Mouse (Mus musculus): ENCODE measurements around the gene Theg. TPM values are rescaled to one million over a fixed set of nuclear protein-coding genes. Genes with fewer than 3 reads are reported as not detected.

The Theg gene
- polyA plus RNA-seq, 1 experiment from 2014 or later = not detected

DNA sequence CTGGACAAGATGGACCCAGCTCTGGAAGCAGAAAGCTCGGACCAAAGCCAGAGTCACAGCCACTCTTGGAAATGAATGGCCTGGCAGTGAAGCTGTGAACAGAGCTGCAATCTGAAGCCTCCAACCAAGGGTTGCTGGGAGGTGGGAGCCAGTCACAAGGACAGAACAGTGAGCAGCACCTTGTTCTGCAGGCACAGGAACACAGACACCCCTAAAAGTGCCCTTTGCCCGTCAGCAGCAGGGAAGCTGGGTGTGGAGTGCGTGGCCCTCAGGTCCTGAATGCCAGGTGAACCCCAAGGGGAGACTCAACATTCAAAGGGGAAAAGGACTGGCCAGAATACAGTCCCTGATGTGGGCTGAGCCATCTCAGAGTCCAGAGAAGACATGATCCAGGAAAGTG, 55.5 kb downstream of the Theg start:
- no peak for ATAC-seq (replicated peaks; ENCODE audit: insufficient number of reproducible peaks, low FRiP score, low TSS enrichment, low read depth)

DNA sequence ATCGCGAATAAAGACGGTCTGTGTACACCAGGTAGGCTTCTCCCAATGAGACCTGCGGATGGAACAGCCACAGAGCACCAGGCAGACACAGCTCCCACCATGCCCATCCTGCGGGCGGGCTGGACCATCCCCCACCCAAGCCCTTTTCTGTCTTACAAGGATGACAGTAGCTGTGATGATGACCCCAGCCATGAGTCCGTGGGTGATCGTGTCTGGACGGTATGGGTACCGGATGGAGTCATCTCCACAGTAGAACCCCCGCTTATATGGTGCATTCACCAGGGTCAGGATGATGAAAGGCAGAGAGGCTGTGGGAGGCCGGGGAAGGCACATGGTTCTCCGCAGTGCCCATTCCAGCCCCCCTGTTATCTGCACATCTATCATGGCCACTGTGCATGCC, 56.4 kb downstream of the Theg start:
- ATAC-seq (replicated peaks; ENCODE audit: insufficient number of reproducible peaks, low FRiP score, low TSS enrichment, low read depth) = no peak
- 94% methylated on average over 13 of the region's 13 CpGs for WGBS
- Histone ChIP-seq H3K27me3 (ENCODE audit: control insufficient read depth, insufficient read depth, low read length) (no peaks in the 10 kb centered on the region), H3K27ac (replicated peaks; ENCODE audit: low read depth, low read length) (no peak overlapping the region), H3K9me3 (replicated peaks; ENCODE audit: control insufficient read depth, low read length) (no peaks in the 10 kb centered on the region), H3K4me3 (ENCODE audit: low read depth, low read length) (no peak overlapping the region), H3K4me1 (ENCODE audit: control insufficient read depth, insufficient read depth, low read length) (no peaks in the 10 kb centered on the region), H3K4me2 (ENCODE audit: low read depth, low read length) (no peak overlapping the region), H3K9ac (replicated peaks; ENCODE audit: low read length) (no peak overlapping the region), H3K36me3 (replicated peaks; ENCODE audit: control insufficient read depth, insufficient read depth, low read depth, low read length) (no peaks in the 10 kb centered on the region)
- no peak for DNase-seq (ENCODE audit: low spot score)

More for the DNA sequence above, 55.5 kb downstream of the Theg start:
- DNase-seq (ENCODE audit: low spot score) = no peak
- no peak overlapping the region for H3K4me3 ChIP-seq (ENCODE audit: low read depth, low read length)
- 85% methylated on average over 3 of the region's 3 CpGs for WGBS
- H3K9me3 ChIP-seq (replicated peaks; ENCODE audit: control insufficient read depth, low read length) = no peaks in the 10 kb centered on the region
- H3K4me1 ChIP-seq (ENCODE audit: control insufficient read depth, insufficient read depth, low read length) = no peaks in the 10 kb centered on the region
- no peak overlapping the region for H3K4me2 ChIP-seq (ENCODE audit: low read depth, low read length)
- no peaks in the 10 kb centered on the region for H3K27me3 ChIP-seq (ENCODE audit: control insufficient read depth, insufficient read depth, low read length)
- H3K27ac ChIP-seq (replicated peaks; ENCODE audit: low read depth, low read length) = no peak overlapping the region
- no peaks in the 10 kb centered on the region for H3K36me3 ChIP-seq (replicated peaks; ENCODE audit: control insufficient read depth, insufficient read depth, low read depth, low read length)
- H3K9ac ChIP-seq (replicated peaks; ENCODE audit: low read length) = no peak overlapping the region

DNA sequence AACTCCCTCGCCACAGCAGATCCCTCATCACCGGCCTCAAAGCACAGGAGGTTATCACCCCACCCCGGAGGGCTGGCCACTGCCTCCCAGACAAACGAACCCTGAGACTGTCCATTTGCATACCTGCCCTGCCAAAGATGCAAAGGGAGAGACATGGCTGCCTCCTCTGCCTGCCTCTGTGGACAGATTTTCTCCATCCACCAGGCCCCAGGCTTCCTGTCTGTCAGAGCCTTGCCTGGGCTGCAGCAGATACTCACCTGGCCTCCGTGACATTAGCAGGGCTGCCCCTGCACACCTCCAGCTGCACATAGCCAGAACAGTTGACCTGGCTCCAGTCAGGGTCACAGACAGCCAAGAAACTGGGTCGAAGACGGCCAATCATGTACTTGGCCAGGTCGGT, 56.9 kb downstream of the Theg start:
- 70% methylated on average over 8 of the region's 8 CpGs for WGBS
- ATAC-seq (replicated peaks; ENCODE audit: insufficient number of reproducible peaks, low FRiP score, low TSS enrichment, low read depth) (no peak), DNase-seq (ENCODE audit: low spot score) (no peak)
- Histone ChIP-seq H3K9ac (replicated peaks; ENCODE audit: low read length) (no peak overlapping the region), H3K4me2 (ENCODE audit: low read depth, low read length) (no peak overlapping the region), H3K4me3 (ENCODE audit: low read depth, low read length) (no peak overlapping the region), H3K27ac (replicated peaks; ENCODE audit: low read depth, low read length) (no peak overlapping the region), H3K27me3 (ENCODE audit: control insufficient read depth, insufficient read depth, low read length) (no peaks in the 10 kb centered on the region), H3K36me3 (replicated peaks; ENCODE audit: control insufficient read depth, insufficient read depth, low read depth, low read length) (no peaks in the 10 kb centered on the region), H3K4me1 (ENCODE audit: control insufficient read depth, insufficient read depth, low read length) (no peaks in the 10 kb centered on the region), H3K9me3 (replicated peaks; ENCODE audit: control insufficient read depth, low read length) (no peaks in the 10 kb centered on the region)

DNA sequence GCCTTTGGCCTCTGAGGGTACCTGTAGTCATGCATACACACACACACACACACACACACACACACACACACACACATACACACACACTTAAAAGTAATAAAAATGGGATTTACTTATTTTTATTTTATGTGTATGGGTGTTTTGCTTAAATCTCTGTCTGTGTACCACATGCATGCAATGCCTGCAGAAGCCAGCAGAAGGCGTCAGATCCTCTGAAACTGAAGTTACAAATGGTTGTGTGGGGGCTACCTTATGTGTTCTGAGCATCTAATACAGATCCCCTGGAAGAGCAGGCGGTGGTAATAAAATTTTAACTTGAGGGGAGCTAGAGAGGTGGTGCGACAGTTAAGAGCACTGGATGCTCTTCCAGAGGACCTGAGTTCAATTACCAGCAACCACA, 59.0 kb downstream of the Theg start:
- Histone ChIP-seq H3K27me3 (ENCODE audit: control insufficient read depth, insufficient read depth, low read length) (no peaks in the 10 kb centered on the region), H3K27ac (replicated peaks; ENCODE audit: low read depth, low read length) (no peak overlapping the region), H3K4me1 (ENCODE audit: control insufficient read depth, insufficient read depth, low read length) (no peaks in the 10 kb centered on the region), H3K4me2 (ENCODE audit: low read depth, low read length) (no peak overlapping the region), H3K4me3 (ENCODE audit: low read depth, low read length) (no peak overlapping the region), H3K36me3 (replicated peaks; ENCODE audit: control insufficient read depth, insufficient read depth, low read depth, low read length) (no peaks in the 10 kb centered on the region), H3K9ac (replicated peaks; ENCODE audit: low read length) (no peak overlapping the region), H3K9me3 (replicated peaks; ENCODE audit: control insufficient read depth, low read length) (no peaks in the 10 kb centered on the region)
- DNase-seq (ENCODE audit: low spot score) (no peak), ATAC-seq (replicated peaks; ENCODE audit: insufficient number of reproducible peaks, low FRiP score, low TSS enrichment, low read depth) (no peak)
- 75% methylated on average over 3 of the region's 3 CpGs for WGBS

DNA sequence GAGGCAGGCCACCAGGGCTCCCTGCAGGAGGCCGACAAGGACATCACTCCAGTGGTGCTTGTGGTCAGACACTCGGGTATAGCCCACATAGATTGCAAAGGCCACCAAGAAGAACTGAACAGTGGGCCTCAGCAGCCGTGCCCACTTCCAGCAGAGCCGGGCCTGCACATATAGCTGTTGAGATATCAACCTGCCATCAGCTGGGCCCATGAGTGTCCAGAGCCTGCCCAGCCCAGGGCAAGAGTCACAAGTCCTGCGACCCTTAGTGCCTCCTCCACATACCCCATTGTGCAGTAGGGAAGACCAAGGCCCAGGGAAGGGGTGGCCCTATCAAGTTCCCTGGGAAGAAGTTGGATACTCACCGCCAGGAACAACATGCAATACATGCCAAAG, 59.7 kb downstream of the Theg start:
- DNase-seq (ENCODE audit: low spot score) = no peak
- no peaks in the 10 kb centered on the region for H3K36me3 ChIP-seq (replicated peaks; ENCODE audit: control insufficient read depth, insufficient read depth, low read depth, low read length)
- no peaks in the 10 kb centered on the region for H3K9me3 ChIP-seq (replicated peaks; ENCODE audit: control insufficient read depth, low read length)
- H3K27ac ChIP-seq (replicated peaks; ENCODE audit: low read depth, low read length) = no peak overlapping the region
- no peak overlapping the region for H3K4me3 ChIP-seq (ENCODE audit: low read depth, low read length)
- no peaks in the 10 kb centered on the region for H3K27me3 ChIP-seq (ENCODE audit: control insufficient read depth, insufficient read depth, low read length)
- no peak overlapping the region for H3K9ac ChIP-seq (replicated peaks; ENCODE audit: low read length)
- H3K4me1 ChIP-seq (ENCODE audit: control insufficient read depth, insufficient read depth, low read length) = no peaks in the 10 kb centered on the region
- H3K4me2 ChIP-seq (ENCODE audit: low read depth, low read length) = no peak overlapping the region
- 83% methylated on average over 6 of the region's 6 CpGs for WGBS
- ATAC-seq (replicated peaks; ENCODE audit: insufficient number of reproducible peaks, low FRiP score, low TSS enrichment, low read depth) = no peak

DNA sequence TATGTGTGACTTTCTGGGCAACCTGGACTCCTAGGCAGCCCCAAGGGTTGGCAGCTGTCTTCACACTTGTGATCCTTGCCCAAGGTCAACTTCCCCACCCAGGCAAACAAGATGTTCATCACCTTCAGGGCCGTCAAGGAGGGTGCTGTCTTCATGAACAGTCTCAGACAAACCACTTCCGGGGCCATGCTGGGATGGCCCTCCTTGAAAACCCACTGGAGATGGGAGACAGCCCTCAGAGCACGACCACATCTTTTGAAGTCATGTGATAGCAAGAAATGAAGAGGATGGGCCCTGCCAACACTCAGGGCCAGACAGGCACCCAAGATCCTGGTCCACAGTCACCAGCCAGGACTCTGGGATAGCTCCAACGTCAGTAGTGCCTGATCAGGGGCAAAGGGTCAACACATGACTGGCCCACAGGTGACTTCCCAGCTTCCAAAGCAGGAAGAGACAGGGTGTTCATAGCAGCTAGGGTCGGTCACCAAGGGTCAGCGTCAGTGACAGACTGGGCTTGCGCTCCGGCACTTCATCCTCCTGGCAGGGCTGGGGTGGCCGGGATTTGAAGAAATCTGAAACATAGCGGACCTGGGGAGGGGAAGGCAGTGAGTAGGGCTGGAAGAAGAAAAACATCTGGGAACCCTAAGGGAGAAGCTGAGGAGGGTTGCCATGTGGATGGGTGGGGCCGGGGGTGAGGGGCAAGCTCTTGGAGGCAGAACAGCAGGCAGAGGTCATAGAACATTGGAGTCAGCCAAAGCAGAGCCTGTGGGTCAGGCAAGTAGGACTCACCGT, 60.3 kb downstream of the Theg start:
- Histone ChIP-seq H3K9me3 (replicated peaks; ENCODE audit: control insufficient read depth, low read length) (no peaks in the 10 kb centered on the region), H3K36me3 (replicated peaks; ENCODE audit: control insufficient read depth, insufficient read depth, low read depth, low read length) (no peaks in the 10 kb centered on the region), H3K4me3 (ENCODE audit: low read depth, low read length) (no peak overlapping the region), H3K9ac (replicated peaks; ENCODE audit: low read length) (no peak overlapping the region), H3K27ac (replicated peaks; ENCODE audit: low read depth, low read length) (no peak overlapping the region), H3K4me1 (ENCODE audit: control insufficient read depth, insufficient read depth, low read length) (no peaks in the 10 kb centered on the region), H3K4me2 (ENCODE audit: low read depth, low read length) (no peak overlapping the region), H3K27me3 (ENCODE audit: control insufficient read depth, insufficient read depth, low read length) (no peaks in the 10 kb centered on the region)
- DNase-seq (ENCODE audit: low spot score) = no peak
- 83% methylated on average over 12 of the region's 12 CpGs for WGBS
- ATAC-seq (replicated peaks; ENCODE audit: insufficient number of reproducible peaks, low FRiP score, low TSS enrichment, low read depth) = 0 out of 2 replicates have a peak, but pooled peaks have one; percentile 11

Small RNAs within 50 kb of the gene (microRNA-seq; reads per million reads assigned to microRNA genes)
- gene Mir6909 (ENCODE audit: borderline number of aligned reads) = not detected

Other genes starting within 250 kb of the Theg start
- gene Vmn2r82, start 230.8 kb downstream of the Theg start, polyA plus RNA-seq (2014; fragmentation: Nextera tagmentation; extraction: Ambion mirVana) = not detected in 2 replicates
- not detected in 2 replicates for gene Vmn2r83, start 118.6 kb downstream of the Theg start, polyA plus RNA-seq (2014; fragmentation: Nextera tagmentation; extraction: Ambion mirVana)
- gene Plpp2, start 53.5 kb downstream of the Theg start, polyA plus RNA-seq (2014; fragmentation: Nextera tagmentation; extraction: Ambion mirVana) = 13.3 and 17.9 TPM in 2 replicates
- 39.4 and 41.7 TPM in 2 replicates for gene Mier2, start 32.1 kb downstream of the Theg start, polyA plus RNA-seq (2014; fragmentation: Nextera tagmentation; extraction: Ambion mirVana)
- 0.04 TPM in 2 replicates for gene C2cd4c, start 26.7 kb upstream of the Theg start, polyA plus RNA-seq (2014; fragmentation: Nextera tagmentation; extraction: Ambion mirVana)
- 9.8 and 10.5 TPM in 2 replicates for gene Shc2, start 50.6 kb upstream of the Theg start, polyA plus RNA-seq (2014; fragmentation: Nextera tagmentation; extraction: Ambion mirVana)
- not detected in 2 replicates for gene Odf3l2, start 58.4 kb upstream of the Theg start, polyA plus RNA-seq (2014; fragmentation: Nextera tagmentation; extraction: Ambion mirVana)
- 3.9 and 5.5 TPM in 2 replicates for gene Madcam1, start 77.2 kb upstream of the Theg start, polyA plus RNA-seq (2014; fragmentation: Nextera tagmentation; extraction: Ambion mirVana)
- 65.6 and 67.3 TPM in 2 replicates for gene Tpgs1, start 82.0 kb upstream of the Theg start, polyA plus RNA-seq (2014; fragmentation: Nextera tagmentation; extraction: Ambion mirVana)
- 150 and 157 TPM in 2 replicates for gene Cdc34, start 94.9 kb upstream of the Theg start, polyA plus RNA-seq (2014; fragmentation: Nextera tagmentation; extraction: Ambion mirVana)
- gene Gzmm, start 101.7 kb upstream of the Theg start, polyA plus RNA-seq (2014; fragmentation: Nextera tagmentation; extraction: Ambion mirVana) = 0.77 TPM in 1 of 2 replicates, not detected in the other
- gene Bsg, start 117.2 kb upstream of the Theg start, polyA plus RNA-seq (2014; fragmentation: Nextera tagmentation; extraction: Ambion mirVana) = 630 and 667 TPM in 2 replicates
- gene Hcn2, start 129.3 kb upstream of the Theg start, polyA plus RNA-seq (2014; fragmentation: Nextera tagmentation; extraction: Ambion mirVana) = 0.14 and 0.21 TPM in 2 replicates
- gene Polrmt, start 159.2 kb upstream of the Theg start, polyA plus RNA-seq (2014; fragmentation: Nextera tagmentation; extraction: Ambion mirVana) = 30.5 and 35.6 TPM in 2 replicates
- gene Fgf22, start 167.7 kb upstream of the Theg start, polyA plus RNA-seq (2014; fragmentation: Nextera tagmentation; extraction: Ambion mirVana) = 0.25 and 0.38 TPM in 2 replicates
- 65.1 and 72.7 TPM in 2 replicates for gene Rnf126, start 179.6 kb upstream of the Theg start, polyA plus RNA-seq (2014; fragmentation: Nextera tagmentation; extraction: Ambion mirVana)
- 2.4 and 2.7 TPM in 2 replicates for gene Fstl3, start 189.9 kb upstream of the Theg start, polyA plus RNA-seq (2014; fragmentation: Nextera tagmentation; extraction: Ambion mirVana)
- not detected in 2 replicates for gene Prss57, start 203.6 kb upstream of the Theg start, polyA plus RNA-seq (2014; fragmentation: Nextera tagmentation; extraction: Ambion mirVana)
- 85.7 and 102 TPM in 2 replicates for gene Palm, start 206.2 kb upstream of the Theg start, polyA plus RNA-seq (2014; fragmentation: Nextera tagmentation; extraction: Ambion mirVana)
- gene Misp, start 233.7 kb upstream of the Theg start, polyA plus RNA-seq (2014; fragmentation: Nextera tagmentation; extraction: Ambion mirVana) = 0.39 and 0.82 TPM in 2 replicates

All from embryonic facial prominence, embryonic 11.5 days (tissue).